In the genomic region with DNA sequence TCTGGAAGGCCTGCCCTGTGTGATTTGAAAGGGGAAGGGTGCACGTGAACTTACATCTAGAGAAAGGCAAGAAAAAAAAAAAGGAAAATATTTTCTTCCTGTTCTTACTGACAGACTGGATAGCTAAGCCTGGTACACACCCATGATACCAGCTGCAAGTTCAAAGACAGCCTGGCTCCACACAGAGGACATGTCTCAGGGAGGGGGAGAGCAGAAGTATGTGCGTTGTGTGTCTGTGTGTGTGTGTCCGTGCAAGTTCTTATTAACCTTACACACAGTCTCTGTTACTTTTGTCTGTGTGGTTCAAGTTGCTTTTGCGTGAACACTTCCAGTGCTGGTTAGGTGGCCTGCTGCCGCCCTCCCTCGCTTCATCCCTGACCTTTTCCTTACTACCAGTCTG, we compare ENCODE assay signal across 22 mouse cellular contexts. TPM values are rescaled to one million over a fixed set of nuclear protein-coding genes. Genes with fewer than 3 reads are reported as not detected.
A peak's percentile ranks its signal among the peaks of the same experiment; 100 is the strongest.
DNase-seq lines count a peak whose midpoint lies in the region; ATAC-seq and TF ChIP-seq lines count a peak whose summit lies in the region.
"Had no signal": no experiment of that assay in that cellular context is flagged by ENCODE, and none has a peak within 500 bp of the region (broad histone marks: within the 10 kb centered on the region; RNA-seq: fewer than 3 reads in every experiment).

No protein-coding gene starts in this region.

- no peaks in the 10 kb centered on the region for H3K27me3 ChIP-seq in thymus, adult 2 months (ENCODE audit: control insufficient read depth, insufficient read depth, low read length)
- peaks cover 9% of the 10 kb centered on the region for H3K27me3 ChIP-seq in embryonic facial prominence, embryonic 10.5 days (replicated peaks; ENCODE audit: low read depth, poor library complexity, severe bottlenecking)

- ATAC-seq in CD4-positive, CD25-positive, alpha-beta regulatory T cell, adult 4 months: peak; percentile 2
- ATAC-seq: forebrain, embryonic 14.5 days; liver, embryonic 12.5 days; liver, postnatal 0 days; midbrain, embryonic 16.5 days had no signal

- TF ChIP-seq POLR2A in thymus, adult 2 months (IDR thresholded peaks at IDR 0.05; ENCODE audit: control insufficient read depth, extremely low read depth, insufficient read depth, low read length, poor library complexity): no peak

- no peak overlapping the region for H3K4me3 ChIP-seq in thymus, adult 2 months (ENCODE audit: control insufficient read depth, insufficient read depth, low read length)
- no peak overlapping the region for H3K4me3 ChIP-seq in embryonic facial prominence, embryonic 10.5 days
- H3K4me3 ChIP-seq: gastrocnemius, adult 2 months; liver, embryonic 12.5 days; neural tube, embryonic 12.5 days had no signal

- H3K27ac ChIP-seq in thymus, adult 2 months (ENCODE audit: control insufficient read depth, insufficient read depth, low read length): peak overlapping the region; percentile 5; the same call in 1 of the 2 replicates
- H3K27ac ChIP-seq in embryonic facial prominence, embryonic 10.5 days (replicated peaks): no peak overlapping the region
- H3K27ac ChIP-seq: gastrocnemius, adult 2 months; hindbrain, embryonic 14.5 days; liver, embryonic 12.5 days; neural tube, embryonic 12.5 days had no signal

- H3K4me1 ChIP-seq in thymus, adult 2 months (replicated peaks; ENCODE audit: control insufficient read depth, insufficient read depth, low read length): peaks cover 49% of the 10 kb centered on the region
- peaks cover 36% of the 10 kb centered on the region for H3K4me1 ChIP-seq in embryonic facial prominence, embryonic 10.5 days
- H3K4me1 ChIP-seq: neural tube, embryonic 12.5 days had no signal

- H3K36me3 ChIP-seq in thymus, adult 2 months (ENCODE audit: control insufficient read depth, insufficient read depth, low read length): peaks cover 48% of the 10 kb centered on the region
- peaks cover 68% of the 10 kb centered on the region for H3K36me3 ChIP-seq in embryonic facial prominence, embryonic 10.5 days (replicated peaks)

- WGBS in thymus, adult 2 months: 17% methylated on average over 6 of the region's 6 CpGs
- 88% methylated on average over 6 of the region's 6 CpGs for WGBS in embryonic facial prominence, embryonic 10.5 days

- DNase-seq in thymus, adult 2 months: peak; percentile 30
- DNase-seq in thymus, postnatal 10 days (ENCODE audit: low spot score in 2 of 2): no peak
- peak; percentile 49 for DNase-seq in adipocyte (ENCODE audit: low spot score)
- no peak for DNase-seq in embryonic facial prominence, embryonic 10.5 days (ENCODE audit: low spot score)
- DNase-seq in kidney, adult 18-20 months: no peak
- DNase-seq: B cell, adult 2 months; gastrocnemius, adult 2 months; gastrocnemius, postnatal 36 days; heart, adult 18-20 months; kidney, adult 2 months; kidney, postnatal 4 days; layer of hippocampus, postnatal 36 days; left cerebral cortex, postnatal 4 days; liver, postnatal 0 days; lung, postnatal 36 days; right cerebral cortex, postnatal 4 days had no signal

- TF ChIP-seq CTCF in thymus, adult 2 months (IDR thresholded peaks at IDR 0.05; ENCODE audit: borderline replicate concordance, control insufficient read depth, extremely low read depth, insufficient read depth, low read length, poor library complexity): no peak

- no peaks in the 10 kb centered on the region for H3K9me3 ChIP-seq in embryonic facial prominence, embryonic 10.5 days
- H3K9me3 ChIP-seq: liver, embryonic 12.5 days; neural tube, embryonic 12.5 days had no signal

RNA-seq across cellular contexts. Expression of gene Dusp5, which starts 7.3 kb away (rescaled TPM):
- polyA plus RNA-seq in thymus, adult 2 months (2012; rRNA removed): 46.7 and 57.6 TPM in 2 replicates
- 10 to 100 TPM in 1 of 2 experiments, 1 to 10 TPM in 1; 6.7 to 11.1 TPM for polyA plus RNA-seq in CD4-positive, CD25-positive, alpha-beta regulatory T cell, adult 4 months (2017; shearing (Covaris generic))
- 6.9 and 7.8 TPM in 2 replicates for polyA plus RNA-seq in embryonic facial prominence, embryonic 10.5 days (2016; fragmentation: Nextera tagmentation; extraction: Ambion mirVana)

RNA-seq across cellular contexts. Expression of gene Nutf2-ps1, which starts 52.6 kb away (rescaled TPM):
- 171 and 197 TPM in 2 replicates for polyA plus RNA-seq in thymus, adult 2 months (2012; rRNA removed)
- polyA plus RNA-seq in CD4-positive, CD25-positive, alpha-beta regulatory T cell, adult 4 months (2017; shearing (Covaris generic)): 100 to 1,000 TPM; 158 to 191 TPM
- polyA plus RNA-seq in embryonic facial prominence, embryonic 10.5 days (2016; fragmentation: Nextera tagmentation; extraction: Ambion mirVana): 567 and 585 TPM in 2 replicates

Comparison
In these comparisons a context has a peak if more than half of its experiments do, and no peak if none do; other contexts are left out.
1. DNase-seq: peak in thymus, adult 2 months (single experiment) and adipocyte (single experiment); none in thymus, postnatal 10 days (0 of 2), embryonic facial prominence, embryonic 10.5 days (single experiment) and kidney, adult 18-20 months (single experiment).